ENCODE assay signal across 25 mouse cellular contexts in genomic region chr2:112289507-112289906, GRCm38 (mm10). TPM values are rescaled to one million over a fixed set of nuclear protein-coding genes. Genes with fewer than 3 reads are reported as not detected.
"Had no signal": no experiment of that assay in that cellular context is flagged by ENCODE, and none has a peak within 500 bp of the region (broad histone marks: within the 10 kb centered on the region; RNA-seq: fewer than 3 reads in every experiment).

No protein-coding gene starts in this region.

- ATAC-seq: lung, postnatal 0 days; midbrain, embryonic 13.5 days; midbrain, embryonic 15.5 days had no signal

- DNase-seq: lung, adult 2 months; lung, postnatal 14 days; lung, postnatal 36 days; right cerebral cortex, postnatal 14 days; spleen, adult 18-20 months; thymus, adult 18-20 months; thymus, postnatal 25 days; thymus, postnatal 4 days had no signal

- H3K27ac ChIP-seq: lung, embryonic 15.5 days; macrophage; midbrain, embryonic 13.5 days; midbrain, embryonic 15.5 days; neural tube, embryonic 12.5 days had no signal

- H3K9me3 ChIP-seq: lung, embryonic 15.5 days; megakaryocyte, embryonic 14.5 days; midbrain, embryonic 13.5 days; midbrain, embryonic 15.5 days; neural tube, embryonic 12.5 days had no signal

- H3K9ac ChIP-seq: lung, embryonic 15.5 days; midbrain, embryonic 13.5 days; midbrain, embryonic 15.5 days; neural tube, embryonic 12.5 days had no signal

- H3K4me2 ChIP-seq: lung, embryonic 15.5 days; midbrain, embryonic 11.5 days; midbrain, embryonic 13.5 days; midbrain, embryonic 15.5 days; neural tube, embryonic 12.5 days had no signal

- H3K4me1 ChIP-seq: lung, embryonic 15.5 days had no signal

- H3K27me3 ChIP-seq: lung, embryonic 15.5 days; megakaryocyte, embryonic 14.5 days; midbrain, embryonic 13.5 days; midbrain, embryonic 15.5 days; neural tube, embryonic 12.5 days had no signal

- H3K4me3 ChIP-seq: lung, embryonic 15.5 days; megakaryocyte, embryonic 14.5 days; midbrain, embryonic 13.5 days; midbrain, embryonic 15.5 days; neural tube, embryonic 12.5 days had no signal

- H3K36me3 ChIP-seq: lung, embryonic 15.5 days; midbrain, embryonic 13.5 days; midbrain, embryonic 15.5 days; neural tube, embryonic 12.5 days had no signal

RNA-seq across cellular contexts. Expression of gene Gm21985, which starts 23.4 kb away (rescaled TPM):
- total RNA-seq: neutrophil, adult 5-6 weeks had no signal
- polyA plus RNA-seq: lung, adult 2 months; lung, embryonic 15.5 days; lung, postnatal 0 days; midbrain, embryonic 11.5 days; midbrain, embryonic 13.5 days; midbrain, embryonic 15.5 days; midbrain, postnatal 0 days; neural tube, embryonic 12.5 days; neural tube, embryonic 14.5 days; stomach, embryonic 14.5 days; stomach, embryonic 16.5 days; thymus, postnatal 0 days had no signal

RNA-seq across cellular contexts. Expression of gene Nutm1, which starts 30.4 kb away (rescaled TPM):
- total RNA-seq: megakaryocyte progenitor cell, adult 5-6 weeks; midbrain, postnatal 0 days; monocyte, adult 5-6 weeks; neutrophil, adult 5-6 weeks had no signal
- polyA plus RNA-seq: lung, adult 2 months; lung, embryonic 15.5 days; macrophage; midbrain, embryonic 11.5 days; midbrain, embryonic 13.5 days; midbrain, embryonic 15.5 days; neural tube, embryonic 12.5 days; neural tube, embryonic 14.5 days; stomach, embryonic 14.5 days; urinary bladder, adult 2 months had no signal
